Mouse (Mus musculus) spleen, adult 10 weeks (tissue): ENCODE measurements around the gene Fcrlb. TPM values are rescaled to one million over a fixed set of nuclear protein-coding genes. Genes with fewer than 3 reads are reported as not detected.

Experiments
- polyA plus RNA-seq: library from polyadenylated mRNA; stranded (reverse); fragments of 350-450 nt; fragmentation: Illumina TruSeq; extraction: RNeasy Lipid Tissue Mini Kit (QIAGEN cat#74804); gene quantifications from one replicate; pipeline ENCODE4 v1.2.3, GENCODE M21; 2015; ENCODE audit warnings: low replicate concordance; ENCODE audit not compliant: insufficient read depth

Gene Fcrlb
- polyA plus RNA-seq: not detected

DNA sequence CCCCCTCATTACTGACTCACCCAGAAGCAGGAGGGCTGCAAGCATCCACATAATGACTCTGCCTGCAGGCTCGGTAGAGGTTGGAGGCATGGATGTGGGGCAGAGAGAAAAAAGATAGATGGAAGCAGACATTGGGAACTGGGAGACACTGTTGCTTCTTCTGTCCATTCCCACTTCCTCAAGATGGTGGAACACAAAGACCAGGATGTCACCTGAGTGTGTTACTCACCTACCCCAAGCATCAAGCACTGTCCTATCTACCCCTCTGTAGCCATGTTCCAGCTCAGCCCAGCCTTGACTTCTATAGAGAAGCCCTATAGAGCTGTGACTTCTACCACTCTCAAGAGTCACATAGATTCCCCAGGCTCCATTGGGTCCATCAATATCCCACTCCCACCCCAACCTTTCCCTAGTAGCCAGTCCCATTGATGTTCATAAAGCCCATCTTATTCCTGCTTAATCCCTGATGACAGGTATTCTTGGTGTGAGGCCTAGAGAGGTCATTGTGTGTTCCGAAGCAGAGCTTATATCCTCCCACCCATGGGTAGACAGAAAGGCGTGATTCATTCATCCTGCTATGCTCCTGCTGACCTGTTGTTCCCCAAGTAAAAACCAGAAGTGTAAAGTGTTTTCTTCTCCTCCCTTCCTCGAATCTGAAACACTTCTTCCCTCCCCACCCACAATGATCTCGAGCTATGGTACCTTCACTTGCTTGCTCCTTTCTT, at the start of gene Fcrlb:
TSS of gene Fcrlb (minus strand) at position 51 of the 725 bp plus-strand sequence.

GRCm38 (mm10) chr1:170927378-170927777, 14.6 kb upstream of the Fcrlb start, which contains the start of gene Fcrla:
TSS of gene Fcrla (minus strand) at chr1:170927583.

GRCm38 (mm10) chr1:170884978-170885561, 27.7 kb downstream of the Fcrlb start, which contains the start of the genes Gm26620 and Dusp12:
TSS of gene Gm26620 (plus strand) at chr1:170885065.
TSS of gene Dusp12 (minus strand) at chr1:170885540.

GRCm38 (mm10) chr1:170867691-170868105, 45.0 kb downstream of the Fcrlb start, which contains the start of gene Atf6:
TSS of gene Atf6 (minus strand) at chr1:170867771.

Other genes starting within 250 kb of the Fcrlb start
- 34.6 TPM for gene Atf6, start 45.2 kb downstream of the Fcrlb start, polyA plus RNA-seq
- 0.33 TPM for gene Gm26620, start 27.9 kb downstream of the Fcrlb start, polyA plus RNA-seq
- gene Dusp12, start 27.4 kb downstream of the Fcrlb start, polyA plus RNA-seq: 33.1 TPM
- gene Fcrla, start 14.6 kb upstream of the Fcrlb start, polyA plus RNA-seq: 224 TPM
- 241 TPM for gene Fcgr2b, start 63.6 kb upstream of the Fcrlb start, polyA plus RNA-seq
- 32.6 TPM for gene Fcgr4, start 106.0 kb upstream of the Fcrlb start, polyA plus RNA-seq
- 94.5 TPM for gene Fcgr3, start 152.0 kb upstream of the Fcrlb start, polyA plus RNA-seq
- gene Cfap126, start 201.0 kb upstream of the Fcrlb start, polyA plus RNA-seq: 4.5 TPM
- gene Sdhc, start 237.7 kb upstream of the Fcrlb start, polyA plus RNA-seq: 88.5 TPM
- gene Mpz, start 237.8 kb upstream of the Fcrlb start, polyA plus RNA-seq: 0.87 TPM